Mouse (Mus musculus) ES-E14 (cell line): ENCODE measurements around the gene Btn2a2. TPM values are rescaled to one million over a fixed set of nuclear protein-coding genes. Genes with fewer than 3 reads are reported as not detected.

Experiments used
- DNase-seq: peaks from one replicate; pipeline ENCODE4 v3.0.0-alpha.2; 2013; ENCODE audit warnings: low read depth, low spot score
- H3K27ac ChIP-seq: 2 replicates; pipeline ENCODE4 v1.5.1; 2012; ENCODE audit warnings: low read depth, mild to moderate bottlenecking, low read length, moderate library complexity, mixed read lengths; ENCODE audit not compliant: poor library complexity, insufficient read depth, severe bottlenecking
- H3K36me3 ChIP-seq: 2 replicates; pipeline ENCODE4 v1.6.1; 2012; ENCODE audit warnings: mild to moderate bottlenecking, low read length, moderate library complexity, mixed read lengths; ENCODE audit not compliant: control insufficient read depth, poor library complexity, insufficient read depth, severe bottlenecking
- H3K4me1 ChIP-seq, 2 experiments: fragments of 150-350 bp in 1 of 2; sonication (generic) in 1 of 2; 2 replicates each; pipeline ENCODE4 v1.6.1; 2012; ENCODE audit warnings: low read length in 2 of 2, mild to moderate bottlenecking in 1 of 2, mixed read lengths in 1 of 2; ENCODE audit not compliant: control insufficient read depth in 2 of 2, insufficient read depth in 2 of 2, poor library complexity in 1 of 2
- H3K4me3 ChIP-seq, 2 experiments: fragments of 150-350 bp in 1 of 2; sonication (generic) in 1 of 2; 2 replicates each; pipeline ENCODE4 v1.5.1; 2012; ENCODE audit warnings: low read length in 2 of 2, low read depth in 1 of 2, mild to moderate bottlenecking in 1 of 2, mixed read lengths in 1 of 2; ENCODE audit not compliant: insufficient read depth in 1 of 2, poor library complexity in 1 of 2, severe bottlenecking in 1 of 2
- H3K9ac ChIP-seq: 2 replicates; pipeline ENCODE4 v1.6.1; 2012; ENCODE audit warnings: low read depth, mild to moderate bottlenecking, low read length, mixed read lengths; ENCODE audit not compliant: poor library complexity, insufficient read depth, severe bottlenecking
- H3K9me3 ChIP-seq: fragments of 150-350 bp; sonication (generic); 2 replicates; pipeline ENCODE4 v1.6.1; 2012; ENCODE audit warnings: low read depth, mild to moderate bottlenecking, low read length; ENCODE audit not compliant: control insufficient read depth, insufficient read depth
- CHD2 ChIP-seq: IDR thresholded peaks from 2 replicates; pipeline ENCODE4 v1.6.1; 2014; ENCODE audit warnings: mild to moderate bottlenecking, low read depth, low read length, inconsistent platforms
- HCFC1 ChIP-seq: IDR thresholded peaks from 2 replicates; pipeline ENCODE4 v1.6.1; 2012; ENCODE audit warnings: low read length, inconsistent platforms, borderline replicate concordance; ENCODE audit not compliant: insufficient read depth
- MAFK ChIP-seq: IDR thresholded peaks from 2 replicates; pipeline ENCODE4 v1.6.1; 2014; ENCODE audit warnings: mild to moderate bottlenecking, low read depth, low read length, inconsistent platforms; ENCODE audit not compliant: insufficient read depth
- ZC3H11A ChIP-seq: IDR thresholded peaks from 2 replicates; pipeline ENCODE4 v1.6.1; 2012; ENCODE audit warnings: low read depth, mild to moderate bottlenecking, inconsistent platforms, low read length, borderline replicate concordance
- ZNF384 ChIP-seq: IDR thresholded peaks from 2 replicates; pipeline ENCODE4 v1.6.1; 2012; ENCODE audit warnings: low read depth, low read length, inconsistent platforms
- in situ Hi-C, 2 experiments: fragments of 600-800 bp; cut with MboI; formaldehyde crosslinking; loops; one replicate each; pipeline ENCODE4 v1.15.1; 2025; ENCODE audit warnings: low sequenced_read_pairs in 2 of 2, inconsistent platforms in 1 of 2; ENCODE audit not compliant: unreplicated experiment in 2 of 2
- total RNA-seq: library from RNA; depleted of rRNA; stranded (reverse); fragments of 300-350 nt; gene quantifications from 2 replicates; pipeline ENCODE4 v1.2.3, GENCODE M21; 2012

The Btn2a2 gene
- total RNA-seq, 1 experiment: 1.5 TPM

DNA sequence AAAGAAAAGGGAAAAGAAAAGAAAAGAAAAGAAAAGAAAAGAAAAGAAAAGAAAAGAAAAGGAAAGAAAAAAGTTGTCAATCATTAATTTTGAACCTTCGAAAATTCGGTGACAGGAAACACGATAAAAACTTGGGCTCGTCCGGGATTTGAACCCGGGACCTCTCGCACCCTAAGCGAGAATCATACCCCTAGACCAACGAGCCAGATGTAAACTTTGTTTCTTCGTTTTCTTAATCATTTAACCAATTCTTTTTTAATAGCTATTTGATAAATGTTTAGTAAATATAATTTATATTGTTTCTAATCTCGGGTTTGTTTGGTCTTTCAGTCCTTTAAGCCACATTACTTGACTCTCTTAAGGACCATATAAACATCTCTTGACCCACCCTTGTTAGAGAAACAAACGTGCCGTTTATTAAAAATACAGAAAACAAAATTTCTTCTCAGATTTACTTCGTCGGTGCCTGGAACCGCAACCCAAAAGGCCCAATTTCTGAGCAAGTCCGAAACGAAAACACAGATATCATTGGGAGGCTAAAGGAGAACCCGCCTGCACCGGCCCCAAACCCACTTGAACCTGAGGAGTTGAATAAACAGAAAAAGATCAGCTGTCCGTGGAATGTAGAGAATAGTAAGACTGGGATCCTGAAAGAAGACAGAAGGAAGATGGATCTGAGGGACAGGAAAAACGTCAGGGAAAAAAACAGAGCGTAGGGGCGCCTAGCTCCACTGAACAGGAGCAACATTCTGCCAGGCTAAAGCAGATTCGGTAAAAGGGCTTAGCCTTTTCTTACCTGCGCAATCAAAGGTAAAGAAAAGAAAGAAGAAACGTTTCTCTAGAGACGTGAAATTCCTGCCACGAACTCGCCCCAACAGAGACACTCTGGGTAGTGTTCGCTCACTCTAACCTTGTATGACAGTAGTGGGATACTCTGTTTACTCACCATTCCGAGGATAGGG is 51.5 kb downstream of the Btn2a2 start:
- Histone ChIP-seq H3K36me3 (no peaks in the 10 kb centered on the region), H3K4me3 (peak overlapping the region; percentile 73), H3K4me1 (no peaks in the 10 kb centered on the region), H3K27ac (no peak overlapping the region), H3K9me3 (no peaks in the 10 kb centered on the region), H3K9ac (peak overlapping the region; percentile 12)
- no peak for TF ChIP-seq ZNF384
- peak; percentile 84 for TF ChIP-seq MAFK
- in situ Hi-C loops: loop anchor here (25.0 kb wide), 1 partner anchor 1525 kb away; no protein-coding TSS in a partner anchor
- DNase-seq: no peak

DNA sequence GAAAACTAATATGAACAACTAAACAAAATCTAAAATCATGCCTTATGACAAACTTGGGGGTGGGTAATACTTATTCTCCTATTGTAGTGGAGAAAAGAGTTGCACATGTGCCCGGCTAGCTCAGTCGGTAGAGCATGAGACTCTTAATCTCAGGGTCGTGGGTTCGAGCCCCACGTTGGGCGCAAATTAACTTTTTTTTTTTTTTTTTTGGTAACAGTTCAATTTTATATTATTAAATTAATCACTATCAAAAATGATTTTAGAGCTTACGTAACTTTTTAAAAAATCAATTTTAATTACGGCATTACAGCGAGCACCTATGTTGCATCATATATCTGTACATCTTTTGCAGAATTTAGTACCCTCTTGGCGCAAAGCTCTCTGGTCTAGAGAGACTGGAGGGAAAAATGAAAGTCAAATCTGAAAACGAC is 52.4 kb downstream of the Btn2a2 start:
- DNase-seq: no peak
- in situ Hi-C loops: loop anchor here (25.0 kb wide), 1 partner anchor 1524 kb away; no protein-coding TSS in a partner anchor

DNA sequence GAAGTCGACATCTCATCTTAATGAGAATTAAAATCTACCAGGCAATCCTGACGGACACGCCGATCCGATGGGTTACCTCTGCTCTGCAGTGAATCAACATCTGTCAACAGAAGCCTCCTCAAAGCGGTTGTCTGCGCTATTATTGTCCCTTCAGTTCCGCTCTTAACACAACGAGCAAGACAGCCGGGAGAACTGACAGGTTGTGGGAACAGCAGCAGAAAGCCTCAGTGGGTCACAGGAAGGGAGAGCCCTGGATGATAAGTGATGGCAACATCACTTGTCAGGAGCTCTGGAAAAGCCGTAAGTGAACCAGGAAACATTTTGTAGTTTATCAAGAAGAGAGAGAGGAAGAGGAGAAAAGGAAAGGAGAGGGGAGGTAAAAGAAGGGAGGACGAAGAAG is 53.0 kb downstream of the Btn2a2 start:
- no peak for TF ChIP-seq HCFC1
- TF ChIP-seq ZNF384: no peak
- TF ChIP-seq CHD2: no peak
- no peak for TF ChIP-seq ZC3H11A
- TF ChIP-seq MAFK: no peak
- Histone ChIP-seq H3K4me1 (no peaks in the 10 kb centered on the region), H3K4me3 (peak overlapping the region; percentile 56 to 73), H3K36me3 (no peaks in the 10 kb centered on the region), H3K9me3 (no peaks in the 10 kb centered on the region), H3K27ac (no peak overlapping the region), H3K9ac (no peak overlapping the region)
- in situ Hi-C loops: loop anchor here (25.0 kb wide), 1 partner anchor 1523 kb away; no protein-coding TSS in a partner anchor
- no peak for DNase-seq

More for the DNA sequence above, 52.4 kb downstream of the Btn2a2 start:
- Histone ChIP-seq H3K36me3 (no peaks in the 10 kb centered on the region), H3K4me1 (no peaks in the 10 kb centered on the region), H3K27ac (no peak overlapping the region), H3K4me3 (peak overlapping the region; percentile 26 to 73; a peak in 2 of 4 replicates), H3K9me3 (no peaks in the 10 kb centered on the region), H3K9ac (no peak overlapping the region)
- no peak for TF ChIP-seq CHD2
- peak; percentile 95 for TF ChIP-seq ZNF384
- no peak for TF ChIP-seq ZC3H11A
- TF ChIP-seq HCFC1: peak; percentile 43; the same call in 1 of the 2 replicates
- TF ChIP-seq MAFK: peak; percentile 88

DNA sequence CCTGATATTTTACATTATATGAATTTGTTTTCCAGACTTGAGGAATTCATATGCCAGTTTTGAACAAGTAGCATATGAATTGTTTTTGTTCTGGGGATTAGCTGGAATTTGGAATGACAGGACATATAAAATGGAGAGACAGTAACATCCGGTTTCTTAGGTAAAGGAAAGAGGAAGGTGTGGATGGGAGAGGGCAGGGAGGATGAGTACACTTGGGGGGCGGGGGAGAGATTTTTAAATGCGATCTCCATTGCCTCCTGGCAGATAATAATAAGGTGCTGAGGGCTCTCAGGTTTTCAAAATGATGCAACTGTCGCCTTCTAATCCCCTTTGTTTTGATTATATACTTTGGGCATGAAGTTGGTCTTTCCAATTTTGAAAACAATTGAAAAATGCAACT is 53.4 kb downstream of the Btn2a2 start:
- Histone ChIP-seq H3K4me3 (peak overlapping the region; percentile 56 to 73), H3K4me1 (no peaks in the 10 kb centered on the region), H3K9me3 (no peaks in the 10 kb centered on the region), H3K36me3 (no peaks in the 10 kb centered on the region), H3K27ac (no peak overlapping the region), H3K9ac (no peak overlapping the region)
- in situ Hi-C loops: loop anchor here (25.0 kb wide), 1 partner anchor 1523 kb away; no protein-coding TSS in a partner anchor
- DNase-seq: no peak
- no peak for TF ChIP-seq ZC3H11A
- no peak for TF ChIP-seq MAFK
